Mouse (Mus musculus) spleen, adult 2 months (tissue): ENCODE measurements around the gene Ubac2.

ENCODE experiments used
- CTCF ChIP-seq: fragments of 200-500 bp; IDR thresholded peaks from 2 replicates; pipeline ENCODE4 v1.5.1; 2011; ENCODE audit warnings: mild to moderate bottlenecking, inconsistent platforms; ENCODE audit not compliant: insufficient read depth, insufficient read length, insufficient replicate concordance; ENCODE audit errors: extremely low read depth
- POLR2A ChIP-seq: fragments of 200-500 bp; IDR thresholded peaks from 2 replicates; pipeline ENCODE4 v1.6.1; 2011; ENCODE audit warnings: low read depth, low read length, inconsistent platforms

- TF ChIP-seq CTCF (no peak), POLR2A (no peak)
These were observed 123.8 kb downstream of the Ubac2 start for GRCm38 (mm10) chr14:122002224-122002623.
